10 mouse cellular contexts compared by ENCODE assay signal in genomic region chr13:43332591-43332990, GRCm38 (mm10). TPM values are rescaled to one million over a fixed set of nuclear protein-coding genes. Genes with fewer than 3 reads are reported as not detected.
A peak's percentile ranks its signal among the peaks of the same experiment; 100 is the strongest.
DNase-seq lines count a peak whose midpoint lies in the region; ATAC-seq and TF ChIP-seq lines count a peak whose summit lies in the region.
"Had no signal": no experiment of that assay in that cellular context is flagged by ENCODE, and none has a peak within 500 bp of the region (broad histone marks: within the 10 kb centered on the region; RNA-seq: fewer than 3 reads in every experiment).

No protein-coding gene starts in this region.

- ATAC-seq in intestine, postnatal 0 days, result no peak
- no peak for ATAC-seq in intestine, embryonic 15.5 days
- no peak for ATAC-seq in erythroblast, adult 5-6 weeks (replicated peaks; ENCODE audit: low FRiP score, poor library complexity, severe bottlenecking)

- no peaks in the 10 kb centered on the region for H3K4me1 ChIP-seq in intestine, postnatal 0 days (replicated peaks; ENCODE audit: control insufficient read depth, insufficient read depth, low read length)
- H3K4me1 ChIP-seq in intestine, embryonic 15.5 days (replicated peaks), result no peaks in the 10 kb centered on the region; the same call in 1 of the 2 replicates

- H3K4me3 ChIP-seq in intestine, postnatal 0 days (ENCODE audit: low read depth, low read length), result no peak overlapping the region
- H3K4me3 ChIP-seq in intestine, embryonic 15.5 days (replicated peaks), result no peak overlapping the region
- H3K4me3 ChIP-seq: embryonic facial prominence, embryonic 13.5 days; limb, embryonic 12.5 days had no signal

- H3K4me2 ChIP-seq in intestine, postnatal 0 days (replicated peaks; ENCODE audit: low read depth), result no peak overlapping the region
- no peak overlapping the region for H3K4me2 ChIP-seq in intestine, embryonic 15.5 days (replicated peaks)
- H3K4me2 ChIP-seq: embryonic facial prominence, embryonic 13.5 days; limb, embryonic 12.5 days had no signal

- TF ChIP-seq CTCF in intestine, postnatal 0 days (IDR thresholded peaks at IDR 0.05; ENCODE audit: low read depth), result peak; percentile 52

- 39% methylated on average over 7 of the region's 7 CpGs for WGBS in intestine, postnatal 0 days
- 39% methylated on average over 7 of the region's 7 CpGs for WGBS in intestine, embryonic 15.5 days

- no peaks in the 10 kb centered on the region for H3K27me3 ChIP-seq in intestine, postnatal 0 days (replicated peaks; ENCODE audit: control insufficient read depth, insufficient read depth, low read length)
- no peaks in the 10 kb centered on the region for H3K27me3 ChIP-seq in intestine, embryonic 15.5 days (replicated peaks)
- H3K27me3 ChIP-seq: embryonic facial prominence, embryonic 13.5 days; limb, embryonic 12.5 days had no signal

- no peaks in the 10 kb centered on the region for H3K9me3 ChIP-seq in intestine, postnatal 0 days (ENCODE audit: control insufficient read depth)
- H3K9me3 ChIP-seq in intestine, embryonic 15.5 days, result no peaks in the 10 kb centered on the region
- H3K9me3 ChIP-seq: embryonic facial prominence, embryonic 13.5 days; limb, embryonic 12.5 days had no signal

- no peak overlapping the region for H3K27ac ChIP-seq in intestine, postnatal 0 days (ENCODE audit: low read depth, low read length)
- no peak overlapping the region for H3K27ac ChIP-seq in intestine, embryonic 15.5 days
- H3K27ac ChIP-seq: limb, embryonic 12.5 days had no signal

- intact Hi-C loops in gastrocnemius, postnatal 14 days (cut with DNase I; ENCODE audit: low total_unique reads), result no loop called here

- DNase-seq in CD8-positive naive resting alpha-beta T cell, adult 2 months (ENCODE audit: low read depth in 2 of 2, low spot score in 2 of 2), result peak; percentile 4 to 16
- peak; percentile 38 for DNase-seq in WW6 (ENCODE audit: low read depth, low spot score)
- DNase-seq in gastrocnemius, postnatal 14 days, result peak; percentile 27
- DNase-seq in thymus, postnatal 25 days, result peak; percentile 21
- DNase-seq in frontal cortex, adult 2 months (ENCODE audit: extremely low spot score in 1 of 2, low spot score in 1 of 2), result no peak

- no peak overlapping the region for H3K9ac ChIP-seq in intestine, postnatal 0 days (ENCODE audit: low read depth, low read length)
- no peak overlapping the region for H3K9ac ChIP-seq in intestine, embryonic 15.5 days
- H3K9ac ChIP-seq: embryonic facial prominence, embryonic 13.5 days; limb, embryonic 12.5 days had no signal

- H3K36me3 ChIP-seq in intestine, postnatal 0 days (ENCODE audit: control insufficient read depth, insufficient read depth), result no peaks in the 10 kb centered on the region
- no peaks in the 10 kb centered on the region for H3K36me3 ChIP-seq in intestine, embryonic 15.5 days
- H3K36me3 ChIP-seq: embryonic facial prominence, embryonic 13.5 days; limb, embryonic 12.5 days had no signal

RNA-seq across cellular contexts. Expression of gene Gfod1, which starts 28.6 kb away (rescaled TPM):
- 0.43 and 0.50 TPM in 2 replicates for polyA plus RNA-seq in intestine, postnatal 0 days (2015; fragmentation: Nextera tagmentation; extraction: Ambion mirVana)
- 0.20 and 0.33 TPM in 2 replicates for polyA plus RNA-seq in intestine, embryonic 15.5 days (2015; fragmentation: Nextera tagmentation; extraction: Ambion mirVana)
- total RNA-seq in gastrocnemius, postnatal 14 days (2021), result 1 to 10 TPM; 5.2 to 5.3 TPM
- polyA plus RNA-seq in frontal cortex, adult 2 months (2012; rRNA removed), result 27.0 and 29.0 TPM in 2 replicates
- total RNA-seq in erythroblast, adult 5-6 weeks (2015; ENCODE audit: low replicate concordance), result 0.63 and 1.3 TPM in 2 replicates
- 0.84 and 2.3 TPM in 2 replicates for total RNA-seq in erythroblast, adult 5-6 weeks (2017; ENCODE audit: low replicate concordance)

RNA-seq across cellular contexts. Expression of gene Sirt5, which starts 32.7 kb away (rescaled TPM):
- 10.2 and 10.3 TPM in 2 replicates for polyA plus RNA-seq in intestine, postnatal 0 days (2015; fragmentation: Nextera tagmentation; extraction: Ambion mirVana)
- polyA plus RNA-seq in intestine, embryonic 15.5 days (2015; fragmentation: Nextera tagmentation; extraction: Ambion mirVana), result 15.8 and 18.2 TPM in 2 replicates
- 10 to 100 TPM; 13.6 to 15.8 TPM for total RNA-seq in gastrocnemius, postnatal 14 days (2021)
- polyA plus RNA-seq in frontal cortex, adult 2 months (2012; rRNA removed), result 16.4 and 19.5 TPM in 2 replicates
- total RNA-seq in erythroblast, adult 5-6 weeks (2015; ENCODE audit: low replicate concordance), result not detected in 2 replicates
- 0.34 and 3.1 TPM in 2 replicates for total RNA-seq in erythroblast, adult 5-6 weeks (2017; ENCODE audit: low replicate concordance)

Comparison
In these comparisons a context has a peak if more than half of its experiments do, and no peak if none do; other contexts are left out.
1. DNase-seq: peak in CD8-positive naive resting alpha-beta T cell, adult 2 months (2 of 2), WW6 (single experiment), gastrocnemius, postnatal 14 days (single experiment) and thymus, postnatal 25 days (single experiment); none in frontal cortex, adult 2 months (0 of 2).
2. RNA of gene Gfod1, which starts 28.6 kb away (polyA plus RNA-seq): 27.0 to 29.0 TPM in frontal cortex, adult 2 months; 0.43 to 0.50 TPM in intestine, postnatal 0 days and 0.20 to 0.33 TPM in intestine, embryonic 15.5 days; every median in the first group is over 10 times any median in the second.